Mouse (Mus musculus): ENCODE measurements around the gene Phykpl. TPM values are rescaled to one million over a fixed set of nuclear protein-coding genes. Genes with fewer than 3 reads are reported as not detected.

Gene Phykpl
- 15.9 and 17.6 TPM in 2 replicates for polyA plus RNA-seq (2016; fragmentation: Nextera tagmentation; extraction: Ambion mirVana)

- DNase-seq (ENCODE audit: low spot score): peak; percentile 98
- H3K9me3 ChIP-seq: 0 out of 2 replicates have a peak, but pooled peaks cover 4% of the 10 kb centered on the region
- peaks cover 46% of the 10 kb centered on the region for H3K36me3 ChIP-seq (replicated peaks)
- under 1% methylated on average over 59 of the region's 59 CpGs for WGBS
- H3K4me3 ChIP-seq: peak within 1 kb of the TSS; percentile 76
- H3K4me1 ChIP-seq: peaks cover 43% of the 10 kb centered on the region
- no peaks in the 10 kb centered on the region for H3K27me3 ChIP-seq (replicated peaks; ENCODE audit: low read depth, poor library complexity, severe bottlenecking)
- H3K27ac ChIP-seq (replicated peaks): peak within 1 kb of the TSS; percentile 95
Observed at GRCm38 (mm10) chr11:51584431-51585248, at the start of gene Phykpl. Phykpl (plus strand) TSS chr11:51584757.

GRCm38 (mm10) chr11:51538388-51538787 is 46.2 kb upstream of the Phykpl start:
- Histone ChIP-seq H3K4me3 (no peak overlapping the region), H3K4me1 (peaks cover 76% of the 10 kb centered on the region), H3K27me3 (replicated peaks; ENCODE audit: low read depth, poor library complexity, severe bottlenecking) (peaks cover 6% of the 10 kb centered on the region; the same call in 1 of the 2 replicates), H3K36me3 (replicated peaks) (no peaks in the 10 kb centered on the region), H3K27ac (replicated peaks) (peak overlapping the region; percentile 61; the same call in 1 of the 2 replicates), H3K9me3 (no peaks in the 10 kb centered on the region)
- WGBS: 24% methylated on average over 7 of the region's 7 CpGs
- DNase-seq (ENCODE audit: low spot score): peak; percentile 74

- H3K27ac ChIP-seq (replicated peaks): peak overlapping the region; percentile 81
- peaks cover 76% of the 10 kb centered on the region for H3K4me1 ChIP-seq
- DNase-seq (ENCODE audit: low spot score): peak; percentile 58
- peaks cover 6% of the 10 kb centered on the region; the same call in 1 of the 2 replicates for H3K27me3 ChIP-seq (replicated peaks; ENCODE audit: low read depth, poor library complexity, severe bottlenecking)
- no peaks in the 10 kb centered on the region for H3K36me3 ChIP-seq (replicated peaks)
- H3K9me3 ChIP-seq: no peaks in the 10 kb centered on the region
- peak overlapping the region; percentile 17 for H3K4me3 ChIP-seq
- WGBS: 42% methylated on average over 13 of the region's 13 CpGs
Observed at GRCm38 (mm10) chr11:51538919-51539758, 45.4 kb upstream of the Phykpl start.

GRCm38 (mm10) chr11:51539759-51540282 is 44.7 kb upstream of the Phykpl start:
- 13% methylated on average over 10 of the region's 10 CpGs for WGBS
- H3K9me3 ChIP-seq: no peaks in the 10 kb centered on the region
- peak; percentile 96 for DNase-seq (ENCODE audit: low spot score)
- peaks cover 6% of the 10 kb centered on the region; the same call in 1 of the 2 replicates for H3K27me3 ChIP-seq (replicated peaks; ENCODE audit: low read depth, poor library complexity, severe bottlenecking)
- peak overlapping the region; percentile 81; the same call in 1 of the 2 replicates for H3K27ac ChIP-seq (replicated peaks)
- H3K4me1 ChIP-seq: peaks cover 81% of the 10 kb centered on the region
- H3K36me3 ChIP-seq (replicated peaks): no peaks in the 10 kb centered on the region
- H3K4me3 ChIP-seq: peak overlapping the region; percentile 17; the same call in 1 of the 2 replicates

- H3K27ac ChIP-seq (replicated peaks): peak overlapping the region; percentile 81
- DNase-seq (ENCODE audit: low spot score): peak; percentile 80
- 18% methylated on average over 9 of the region's 9 CpGs for WGBS
- H3K9me3 ChIP-seq: no peaks in the 10 kb centered on the region
- H3K36me3 ChIP-seq (replicated peaks): no peaks in the 10 kb centered on the region
- H3K4me1 ChIP-seq: peaks cover 87% of the 10 kb centered on the region
- H3K27me3 ChIP-seq (replicated peaks; ENCODE audit: low read depth, poor library complexity, severe bottlenecking): no peaks in the 10 kb centered on the region
- H3K4me3 ChIP-seq: no peak overlapping the region
Observed at GRCm38 (mm10) chr11:51542424-51542823, 42.1 kb upstream of the Phykpl start.

GRCm38 (mm10) chr11:51543487-51544050 is 41.0 kb upstream of the Phykpl start:
- H3K36me3 ChIP-seq (replicated peaks): no peaks in the 10 kb centered on the region
- WGBS: 13% methylated on average over 7 of the region's 7 CpGs
- H3K27ac ChIP-seq (replicated peaks): peak overlapping the region; percentile 81
- DNase-seq (ENCODE audit: low spot score): peak; percentile 90
- no peaks in the 10 kb centered on the region for H3K9me3 ChIP-seq
- H3K4me3 ChIP-seq: peak overlapping the region; percentile 27; the same call in 1 of the 2 replicates
- no peaks in the 10 kb centered on the region for H3K27me3 ChIP-seq (replicated peaks; ENCODE audit: low read depth, poor library complexity, severe bottlenecking)
- H3K4me1 ChIP-seq: peaks cover 83% of the 10 kb centered on the region

GRCm38 (mm10) chr11:51544413-51544812 is 40.1 kb upstream of the Phykpl start:
- peak overlapping the region; percentile 70 for H3K27ac ChIP-seq (replicated peaks)
- WGBS: 46% methylated on average over 2 of the region's 2 CpGs
- no peaks in the 10 kb centered on the region for H3K27me3 ChIP-seq (replicated peaks; ENCODE audit: low read depth, poor library complexity, severe bottlenecking)
- H3K36me3 ChIP-seq (replicated peaks): no peaks in the 10 kb centered on the region
- peaks cover 83% of the 10 kb centered on the region for H3K4me1 ChIP-seq
- H3K4me3 ChIP-seq: no peak overlapping the region
- H3K9me3 ChIP-seq: no peaks in the 10 kb centered on the region
- DNase-seq (ENCODE audit: low spot score): no peak

- DNase-seq (ENCODE audit: low spot score): no peak
- Histone ChIP-seq H3K4me1 (peaks cover 75% of the 10 kb centered on the region), H3K27me3 (replicated peaks; ENCODE audit: low read depth, poor library complexity, severe bottlenecking) (no peaks in the 10 kb centered on the region), H3K27ac (replicated peaks) (peak overlapping the region; percentile 31), H3K36me3 (replicated peaks) (no peaks in the 10 kb centered on the region), H3K4me3 (no peak overlapping the region), H3K9me3 (no peaks in the 10 kb centered on the region)
- WGBS: 55% methylated on average over 4 of the region's 4 CpGs
Observed at GRCm38 (mm10) chr11:51545811-51546210, 38.7 kb upstream of the Phykpl start.

- no peak overlapping the region for H3K27ac ChIP-seq (replicated peaks)
- 89% methylated on average over 5 of the region's 5 CpGs for WGBS
- DNase-seq (ENCODE audit: low spot score): no peak
Observed at GRCm38 (mm10) chr11:51551253-51551652, 33.3 kb upstream of the Phykpl start.

GRCm38 (mm10) chr11:51552091-51552490 is 32.5 kb upstream of the Phykpl start:
- 0 out of 2 replicates have a peak, but pooled peaks cover under 1% of the 10 kb centered on the region for H3K36me3 ChIP-seq (replicated peaks)
- no peak for DNase-seq (ENCODE audit: low spot score)
- 74% methylated on average over 3 of the region's 3 CpGs for WGBS

More at GRCm38 (mm10) chr11:51551253-51551652, 33.3 kb upstream of the Phykpl start:
- Histone ChIP-seq H3K9me3 (no peaks in the 10 kb centered on the region), H3K4me1 (peaks cover 42% of the 10 kb centered on the region), H3K27me3 (replicated peaks; ENCODE audit: low read depth, poor library complexity, severe bottlenecking) (no peaks in the 10 kb centered on the region), H3K36me3 (replicated peaks) (no peaks in the 10 kb centered on the region), H3K4me3 (no peak overlapping the region)

GRCm38 (mm10) chr11:51554590-51554989 is 30.0 kb upstream of the Phykpl start:
- Histone ChIP-seq H3K4me3 (peak overlapping the region; percentile 26; the same call in 1 of the 2 replicates), H3K36me3 (replicated peaks) (peaks cover 6% of the 10 kb centered on the region; the same call in 1 of the 2 replicates), H3K27ac (replicated peaks) (peak overlapping the region; percentile 25; the same call in 1 of the 2 replicates), H3K9me3 (no peaks in the 10 kb centered on the region), H3K27me3 (replicated peaks; ENCODE audit: low read depth, poor library complexity, severe bottlenecking) (no peaks in the 10 kb centered on the region), H3K4me1 (peaks cover 15% of the 10 kb centered on the region)
- no peak for DNase-seq (ENCODE audit: low spot score)
- WGBS: 73% methylated on average over 10 of the region's 10 CpGs

More at GRCm38 (mm10) chr11:51552091-51552490, 32.5 kb upstream of the Phykpl start:
- Histone ChIP-seq H3K4me1 (peaks cover 34% of the 10 kb centered on the region), H3K27ac (replicated peaks) (no peak overlapping the region), H3K27me3 (replicated peaks; ENCODE audit: low read depth, poor library complexity, severe bottlenecking) (no peaks in the 10 kb centered on the region), H3K9me3 (no peaks in the 10 kb centered on the region), H3K4me3 (no peak overlapping the region)

Measured in embryonic facial prominence, embryonic 10.5 days (tissue).